Mouse (Mus musculus): ENCODE measurements around the gene Rbm26.

Gene Rbm26

DNA sequence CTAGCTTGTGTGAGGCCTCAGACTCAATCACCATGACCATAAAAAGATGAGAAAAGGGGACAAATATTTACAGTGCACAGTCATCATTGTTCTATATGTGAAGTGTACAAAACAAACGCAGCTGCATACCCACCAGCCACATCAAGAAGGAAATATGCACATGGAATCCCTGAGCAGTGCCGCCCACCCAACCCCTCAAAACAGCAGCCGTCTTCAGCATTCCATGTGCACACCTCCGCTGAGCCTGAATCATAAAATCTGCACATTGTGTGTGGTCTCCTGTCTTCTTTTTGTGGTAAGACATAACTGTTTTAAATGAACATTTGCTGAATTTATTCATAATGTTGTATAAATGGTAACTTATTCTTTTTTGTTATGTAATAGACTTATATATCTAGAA is 90.1 kb downstream of the Rbm26 start:
- DNase-seq (ENCODE audit: low read depth, low spot score) = peak; percentile 81

DNA sequence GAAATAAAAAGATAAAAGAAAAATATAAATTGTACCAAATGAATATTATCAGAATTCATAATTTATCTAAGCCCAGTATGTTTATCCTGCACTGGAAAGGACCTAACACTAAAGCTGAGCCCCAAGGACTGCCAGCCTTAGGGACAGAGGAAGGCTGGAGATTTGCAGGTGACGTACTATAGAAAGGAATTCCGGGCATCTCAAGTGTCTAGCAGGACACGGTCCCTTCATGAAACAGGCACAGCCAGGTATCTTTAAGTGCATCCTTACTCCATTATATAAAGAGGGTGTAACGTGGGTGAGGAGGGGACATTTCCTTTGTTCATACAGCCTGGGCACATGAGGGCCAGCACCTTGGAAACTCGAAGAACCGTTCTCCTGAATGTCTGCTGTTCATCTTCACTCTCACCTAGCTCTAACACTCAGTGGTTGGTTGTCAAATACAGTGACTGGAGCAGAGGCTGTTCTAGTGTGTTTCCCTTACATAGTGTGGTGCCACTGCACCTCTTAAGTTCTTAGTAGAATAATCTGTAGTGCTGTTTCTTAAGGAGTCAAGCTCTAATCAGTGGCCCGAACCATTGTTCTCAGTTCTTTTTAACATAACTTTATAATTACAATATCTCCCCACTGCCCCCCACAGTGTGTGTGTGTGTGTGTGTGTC is 91.7 kb downstream of the Rbm26 start:
- DNase-seq (ENCODE audit: low read depth, low spot score) = no peak

DNA sequence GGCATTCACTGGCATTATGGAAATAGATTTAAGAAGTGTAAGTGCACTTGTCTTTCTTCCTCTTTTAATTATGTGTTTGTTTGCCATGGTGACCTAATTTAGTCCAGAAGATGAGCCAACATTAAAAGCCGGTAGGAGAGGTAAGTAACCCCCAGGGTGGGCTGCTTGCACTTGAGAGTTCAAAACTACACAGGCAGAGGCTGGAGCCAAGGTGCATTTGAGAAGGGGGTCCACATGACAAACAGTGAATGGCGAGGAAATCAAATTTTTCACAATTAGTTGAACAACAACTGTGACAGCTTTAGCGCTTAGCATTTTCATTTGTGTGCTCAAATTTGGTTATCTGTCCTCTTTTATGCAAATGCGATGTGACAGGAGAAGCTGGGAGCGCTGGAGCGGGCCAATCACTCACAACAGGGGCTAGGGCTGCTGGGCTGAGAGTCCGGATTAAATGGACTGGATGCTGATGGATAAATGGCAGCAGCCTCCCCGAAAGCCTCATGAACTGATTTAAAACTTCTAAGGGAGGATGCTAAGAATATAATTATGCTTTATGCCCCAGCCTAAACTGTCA is 92.3 kb downstream of the Rbm26 start:
- no peak for DNase-seq (ENCODE audit: low read depth, low spot score)

DNA sequence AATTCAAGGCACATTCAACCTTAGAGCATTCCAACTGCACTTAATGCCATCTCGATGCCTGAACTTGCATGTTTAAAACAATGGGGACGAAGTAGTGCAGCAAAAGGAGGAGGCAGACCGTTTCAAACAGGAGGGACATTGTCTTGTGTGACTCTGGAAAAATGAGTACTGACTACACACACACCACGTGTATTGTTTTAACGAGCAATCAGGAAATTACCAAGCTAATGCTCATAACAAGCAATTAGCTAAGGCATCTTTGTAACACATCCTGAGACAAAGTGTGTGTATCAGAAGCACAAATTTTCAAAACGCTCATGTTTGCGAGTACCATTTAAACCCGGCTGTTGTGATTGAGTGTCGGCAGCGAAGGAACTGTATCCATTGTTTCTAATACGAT is 93.0 kb downstream of the Rbm26 start:
- no peak for DNase-seq (ENCODE audit: low read depth, low spot score)

DNA sequence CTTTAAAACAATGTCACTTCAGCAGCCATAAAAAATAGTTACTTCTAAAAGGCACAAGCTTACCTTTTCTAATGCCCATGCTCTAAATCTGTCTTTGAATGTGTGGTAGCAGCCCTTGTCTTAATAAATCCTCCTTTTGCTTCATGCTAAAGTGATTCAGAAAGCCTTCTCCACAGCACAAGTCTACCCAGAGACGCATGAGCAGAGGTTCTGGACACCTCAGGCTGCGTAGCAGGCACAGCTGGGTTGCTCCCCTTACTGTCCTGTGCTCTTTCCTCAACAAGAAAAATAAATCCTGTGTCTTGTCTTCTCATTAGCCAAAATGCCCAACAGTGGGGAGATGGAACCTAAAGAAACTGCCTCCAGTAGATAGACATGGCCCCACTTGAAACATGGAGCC is 102.4 kb downstream of the Rbm26 start:
- no peak for DNase-seq (ENCODE audit: low read depth, low spot score)

DNA sequence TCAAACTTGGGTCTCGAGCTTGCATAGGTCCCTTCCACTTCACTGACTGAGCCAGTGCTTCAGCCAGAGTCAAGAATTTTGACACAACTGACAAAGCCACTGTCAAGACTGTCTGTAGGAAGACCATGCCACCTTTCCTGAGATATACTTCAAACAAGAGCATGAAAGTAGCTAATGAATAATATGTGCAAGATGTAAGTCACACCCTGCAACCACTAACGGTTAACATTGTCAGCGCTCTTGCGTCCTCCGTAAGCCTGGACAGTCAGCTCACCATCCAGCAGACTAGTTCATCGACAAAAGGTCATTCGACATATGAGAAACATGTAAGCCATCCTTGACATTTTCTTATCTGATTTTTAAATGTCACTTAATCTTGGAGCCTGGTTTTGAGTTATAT is 102.8 kb downstream of the Rbm26 start:
- no peak for DNase-seq (ENCODE audit: low read depth, low spot score)

DNA sequence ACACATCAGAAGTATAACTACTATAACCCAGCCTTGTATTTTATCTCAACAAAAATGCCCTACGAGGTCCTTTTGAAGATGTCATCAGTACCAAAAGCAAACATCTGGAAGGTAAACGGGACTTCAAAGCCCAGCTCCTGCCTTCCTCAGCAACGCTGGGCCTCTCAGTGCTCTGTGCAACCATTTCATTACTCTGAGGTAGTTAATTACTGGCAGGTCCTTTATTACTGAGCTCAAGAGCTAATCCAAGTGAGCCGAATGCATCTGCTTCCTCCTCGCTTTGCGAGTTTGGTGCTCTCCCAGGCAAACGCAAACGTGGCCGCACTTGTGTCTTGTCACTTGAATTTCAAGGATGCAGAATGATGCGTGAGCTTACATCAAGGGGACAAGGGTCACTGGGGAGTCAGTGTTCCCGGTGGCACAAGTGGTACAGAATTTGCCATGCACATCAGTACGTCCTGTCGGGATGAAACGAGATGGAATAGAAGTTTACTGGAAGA is 106.1 kb downstream of the Rbm26 start:
- DNase-seq (ENCODE audit: low read depth, low spot score) = no peak

DNA sequence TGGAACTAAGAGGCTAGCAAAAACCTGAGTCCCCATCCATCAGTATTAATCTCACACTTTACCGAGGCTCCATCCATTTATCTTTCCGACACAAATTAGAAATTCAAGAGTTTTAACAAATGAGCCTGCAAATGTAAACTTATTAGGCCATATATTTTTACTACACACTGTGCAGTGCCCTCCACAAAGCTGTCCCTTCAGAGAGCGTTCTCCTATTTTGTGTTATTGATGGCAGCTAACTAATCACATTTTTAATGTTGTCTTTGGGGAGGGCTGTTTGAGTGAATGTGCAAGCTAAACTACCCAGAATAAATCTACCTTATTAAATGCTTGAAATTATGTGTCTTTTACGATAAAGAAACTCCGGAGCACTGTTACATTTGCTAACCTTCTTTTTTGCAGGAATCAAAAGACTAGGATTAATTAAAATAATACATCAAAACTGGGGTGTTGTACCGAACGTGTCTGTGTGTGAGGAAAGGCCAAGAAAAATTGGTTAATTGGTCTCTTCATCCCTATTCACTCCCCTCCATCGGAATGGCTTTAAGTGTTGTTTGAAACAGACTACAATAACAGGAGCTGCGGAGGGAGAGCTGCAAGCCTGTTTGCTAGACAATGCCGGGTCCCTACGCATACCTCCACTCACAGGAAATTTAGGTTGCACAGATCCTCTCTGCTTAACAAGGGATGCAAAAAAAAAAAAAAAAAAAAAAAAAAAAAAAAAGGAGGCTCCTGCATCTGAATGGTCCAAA is 106.7 kb downstream of the Rbm26 start:
- no peak for DNase-seq (ENCODE audit: low read depth, low spot score)

DNA sequence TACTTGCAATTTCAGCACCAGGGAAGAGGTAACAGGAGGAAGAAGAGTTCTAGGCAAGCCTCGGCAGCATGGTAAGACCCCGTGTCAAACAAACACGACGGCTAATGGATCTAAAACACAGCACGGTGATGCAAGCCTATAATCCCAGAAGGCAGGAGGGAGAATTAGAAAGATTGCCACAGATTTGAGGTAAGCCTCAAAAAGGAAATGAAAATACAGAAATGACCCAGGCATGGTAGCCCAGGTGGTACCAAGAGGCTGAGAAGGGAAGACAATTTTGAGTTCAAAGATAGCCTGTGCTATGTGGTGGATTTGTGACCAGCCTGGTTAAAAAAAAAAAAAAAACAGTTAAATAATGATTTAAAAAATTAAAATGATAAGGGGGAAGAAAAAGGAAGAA is 109.1 kb downstream of the Rbm26 start:
- DNase-seq (ENCODE audit: low read depth, low spot score) = no peak

DNA sequence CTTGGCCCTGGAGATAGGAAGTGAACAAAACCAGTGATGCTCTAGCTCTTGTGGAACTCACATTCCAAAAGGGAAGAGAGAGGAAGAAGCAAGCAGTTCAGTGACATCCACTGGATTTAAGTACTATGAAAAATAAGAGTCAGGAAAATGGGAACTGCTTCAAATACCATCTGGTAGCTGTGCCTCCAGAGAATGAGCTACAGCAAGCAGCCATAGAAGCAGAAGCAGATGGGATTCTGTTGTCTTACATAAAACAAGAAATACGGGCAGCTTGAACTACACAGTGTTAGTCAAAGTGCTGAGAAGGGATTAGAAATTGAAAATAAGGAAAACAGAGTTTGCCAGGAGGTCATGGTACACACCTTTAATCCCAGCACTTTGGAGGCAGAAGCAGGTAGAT is 112.9 kb downstream of the Rbm26 start:
- DNase-seq (ENCODE audit: low read depth, low spot score) = peak; percentile 50

DNA sequence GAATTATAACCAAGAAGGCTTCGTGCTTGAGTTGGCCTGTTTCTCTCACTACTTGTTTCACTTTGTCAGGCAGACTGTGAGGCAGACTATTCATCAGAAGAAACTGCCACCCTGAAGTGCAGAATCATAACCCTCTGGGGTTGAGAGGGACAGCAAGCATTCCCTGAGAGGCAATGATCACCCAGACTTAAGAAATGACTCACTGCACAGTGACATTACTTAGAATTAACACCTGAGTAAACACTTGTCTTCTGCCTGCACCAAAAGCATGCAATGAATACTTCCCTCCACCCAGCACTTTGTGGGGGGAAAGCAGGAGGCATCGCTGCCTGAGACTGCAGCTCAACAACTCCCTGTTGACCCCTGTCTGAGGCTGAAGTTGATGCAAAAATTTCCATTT is 115.9 kb downstream of the Rbm26 start:
- no peak for DNase-seq (ENCODE audit: low read depth, low spot score)

DNA sequence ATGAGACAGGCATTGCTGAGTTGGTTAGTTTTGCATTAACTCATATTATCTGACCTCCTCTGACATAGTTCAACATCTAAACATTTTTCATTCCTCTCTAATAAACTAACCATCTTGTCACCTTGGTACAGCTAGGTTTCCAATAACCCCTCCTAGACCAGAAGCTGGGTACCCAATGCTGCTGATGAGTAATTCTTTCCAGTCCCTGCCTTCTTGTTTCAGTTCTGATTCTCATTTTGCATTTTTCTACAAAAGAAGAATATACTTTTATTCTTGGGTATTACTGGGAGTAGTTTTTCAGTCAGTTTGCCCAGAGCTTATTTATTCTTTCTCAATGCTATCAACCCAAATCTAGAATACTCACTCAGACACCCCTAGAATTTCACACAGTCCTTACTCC is 119.2 kb downstream of the Rbm26 start:
- DNase-seq (ENCODE audit: low read depth, low spot score) = no peak
